Mouse (Mus musculus) kidney, embryonic 14.5 days (tissue): Measurements from ENCODE around the gene Cntn2. TPM values are rescaled to one million over a fixed set of nuclear protein-coding genes. Genes with fewer than 3 reads are reported as not detected.

Experiments used
- ATAC-seq: fragments of 200-750 bp; cut with Nextera tagmentation; 2 replicates; pipeline ENCODE4 v1.8.0; 2017; ENCODE audit warnings: moderate number of reproducible peaks, mild to moderate bottlenecking, moderate TSS enrichment, moderate library complexity; ENCODE audit not compliant: low FRiP score, low TSS enrichment
- H3K27ac ChIP-seq: fragments of 300-500 bp; sonication (generic); 2 replicates; pipeline ENCODE4 v1.5.1; 2014; ENCODE audit warnings: low read depth, mild to moderate bottlenecking, low read length, moderate library complexity, mixed read lengths
- H3K27me3 ChIP-seq: fragments of 300-500 bp; sonication (generic); 2 replicates; pipeline ENCODE4 v1.6.1; 2014; ENCODE audit warnings: mild to moderate bottlenecking, low read length; ENCODE audit not compliant: control insufficient read depth, insufficient read depth
- H3K36me3 ChIP-seq: fragments of 300-500 bp; sonication (generic); 2 replicates; pipeline ENCODE4 v1.6.1; 2014; ENCODE audit warnings: low read length, mixed read lengths; ENCODE audit not compliant: control insufficient read depth, insufficient read depth
- H3K4me1 ChIP-seq: fragments of 300-500 bp; sonication (generic); 2 replicates; pipeline ENCODE4 v1.6.1; 2014; ENCODE audit warnings: low read length, mixed read lengths; ENCODE audit not compliant: control insufficient read depth, insufficient read depth
- H3K4me2 ChIP-seq: fragments of 300-500 bp; sonication (generic); replicated peaks from 2 replicates; pipeline ENCODE4 v1.6.1; 2014; ENCODE audit warnings: low read depth, mild to moderate bottlenecking, low read length
- H3K4me3 ChIP-seq: fragments of 300-500 bp; sonication (generic); 2 replicates; pipeline ENCODE4 v1.5.1; 2014; ENCODE audit warnings: mild to moderate bottlenecking, low read length
- H3K9ac ChIP-seq: fragments of 300-500 bp; sonication (generic); 2 replicates; pipeline ENCODE4 v1.6.1; 2014; ENCODE audit warnings: low read depth, mild to moderate bottlenecking, low read length, moderate library complexity
- H3K9me3 ChIP-seq: fragments of 300-500 bp; sonication (generic); 2 replicates; pipeline ENCODE4 v1.6.1; 2016; ENCODE audit warnings: low read length; ENCODE audit not compliant: control insufficient read depth
- WGBS: fragments of 180-500 bp; shearing (Covaris S2); extraction: QIAGEN DNeasy Blood & Tissue Kit; methylation state at CpG from one replicate; pipeline ENCODE4 v1.1.7; 2014; 5-methylcytosine and 5-hydroxymethylcytosine counted together
- polyA plus RNA-seq: library from polyadenylated mRNA; unstranded; fragments of >200 nt; fragmentation: Nextera tagmentation; extraction: Ambion mirVana; gene quantifications from 2 replicates; pipeline ENCODE4 v1.2.1, GENCODE M21; 2014

Gene Cntn2
- polyA plus RNA-seq, 1 experiment from 2014 or later, result 0.32 TPM

DNA sequence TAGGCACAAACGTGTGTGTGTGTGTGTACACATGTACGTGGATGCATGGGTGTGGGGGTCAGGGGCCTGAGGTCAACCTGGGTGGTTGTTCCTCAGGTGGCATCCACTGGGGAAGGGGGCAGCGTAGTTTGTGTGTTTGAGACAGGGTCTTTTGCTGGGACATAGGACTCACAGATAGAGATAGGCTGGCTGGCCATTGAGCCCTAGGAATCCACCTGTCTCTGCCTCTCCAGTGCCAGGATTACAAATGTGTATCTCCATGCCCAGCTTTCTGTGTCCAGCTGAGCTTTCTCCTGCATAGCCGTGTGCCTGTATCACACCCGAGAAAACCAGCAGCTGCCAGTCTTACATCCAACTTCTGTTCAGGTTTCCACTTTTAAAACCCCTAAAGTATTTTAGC is 33.3 kb downstream of the Cntn2 start:
- Histone ChIP-seq H3K4me2 (no peak overlapping the region), H3K27me3 (no peaks in the 10 kb centered on the region), H3K9me3 (no peaks in the 10 kb centered on the region), H3K27ac (no peak overlapping the region), H3K4me1 (no peaks in the 10 kb centered on the region), H3K36me3 (peaks cover 30% of the 10 kb centered on the region), H3K9ac (no peak overlapping the region), H3K4me3 (no peak overlapping the region)
- no peak for ATAC-seq
- WGBS, result 83% methylated on average over 5 of the region's 5 CpGs

DNA sequence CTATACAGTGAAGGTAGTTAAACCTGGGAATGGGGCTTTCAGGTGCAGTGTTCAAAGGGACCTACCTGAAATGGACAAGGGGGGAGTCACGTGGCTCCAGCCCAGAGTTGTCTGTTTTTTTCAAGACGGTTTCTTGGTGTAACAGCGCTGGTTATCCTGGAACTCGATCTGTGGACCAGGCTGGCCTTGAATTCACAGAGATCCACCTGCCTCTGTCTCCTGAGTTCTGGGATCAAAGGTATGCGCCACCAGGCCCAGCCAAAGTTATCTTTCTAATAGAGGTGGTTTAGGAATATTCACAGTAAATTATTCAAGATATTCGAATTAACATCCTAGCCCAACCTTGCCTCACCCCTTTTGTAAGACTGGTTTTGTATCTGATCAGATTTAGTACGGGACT is 36.4 kb downstream of the Cntn2 start:
- no peak for ATAC-seq
- WGBS, result 93% methylated on average over 7 of the region's 7 CpGs
- Histone ChIP-seq H3K9me3 (no peaks in the 10 kb centered on the region), H3K27me3 (no peaks in the 10 kb centered on the region), H3K27ac (no peak overlapping the region), H3K4me3 (no peak overlapping the region), H3K9ac (no peak overlapping the region), H3K4me2 (no peak overlapping the region), H3K36me3 (peaks cover 58% of the 10 kb centered on the region), H3K4me1 (no peaks in the 10 kb centered on the region)

GRCm38 (mm10) chr1:132506058-132506457 is 37.0 kb downstream of the Cntn2 start, which contains the start of gene Tmem81:
Gene Tmem81 (plus strand): TSS chr1:132506230.
- Histone ChIP-seq H3K9me3 (no peaks in the 10 kb centered on the region), H3K4me2 (no peak within 1 kb of the TSS), H3K27me3 (no peaks in the 10 kb centered on the region), H3K4me1 (no peaks in the 10 kb centered on the region), H3K4me3 (no peak within 1 kb of the TSS), H3K36me3 (peaks cover 63% of the 10 kb centered on the region), H3K9ac (no peak within 1 kb of the TSS), H3K27ac (no peak within 1 kb of the TSS)
- 92% methylated on average over 7 of the region's 7 CpGs for WGBS
- ATAC-seq, result no peak

- Histone ChIP-seq H3K9ac (no peak overlapping the region), H3K4me3 (no peak overlapping the region), H3K4me2 (no peak overlapping the region), H3K27me3 (no peaks in the 10 kb centered on the region), H3K9me3 (no peaks in the 10 kb centered on the region), H3K4me1 (no peaks in the 10 kb centered on the region), H3K27ac (no peak overlapping the region), H3K36me3 (peaks cover 70% of the 10 kb centered on the region)
- WGBS, result 91% methylated on average over 5 of the region's 5 CpGs
- ATAC-seq, result no peak
These were observed 37.9 kb downstream of the Cntn2 start for GRCm38 (mm10) chr1:132505155-132505554.

DNA sequence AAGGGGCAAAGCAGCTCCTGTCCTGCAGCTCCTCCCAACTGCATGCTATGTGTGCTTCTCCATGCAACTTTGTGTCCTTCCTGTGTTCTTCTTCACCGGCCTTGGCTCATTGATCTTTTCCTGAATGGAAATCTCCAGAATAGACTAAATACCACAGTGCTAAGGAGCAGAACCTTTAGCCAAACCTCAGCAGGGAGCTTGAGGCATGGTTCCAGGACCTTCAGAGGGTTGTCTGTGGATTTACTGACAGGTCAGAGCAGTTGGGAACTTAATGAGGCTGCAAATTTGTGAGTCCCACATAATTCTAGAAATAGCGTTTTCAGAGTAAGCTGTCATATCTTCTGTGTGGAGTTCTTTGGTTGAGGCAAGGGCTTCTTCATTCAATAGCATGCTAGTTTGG is 42.5 kb downstream of the Cntn2 start:
- H3K9me3 ChIP-seq, result no peaks in the 10 kb centered on the region
- ATAC-seq, result no peak
- peaks cover 90% of the 10 kb centered on the region for H3K36me3 ChIP-seq
- no peaks in the 10 kb centered on the region for H3K4me1 ChIP-seq
- no peaks in the 10 kb centered on the region for H3K27me3 ChIP-seq
- WGBS, result 91% methylated on average over 2 of the region's 2 CpGs
- H3K9ac ChIP-seq, result no peak overlapping the region
- H3K4me3 ChIP-seq, result no peak overlapping the region
- no peak overlapping the region for H3K27ac ChIP-seq
- H3K4me2 ChIP-seq, result no peak overlapping the region

- no peak overlapping the region for H3K4me2 ChIP-seq
- H3K4me3 ChIP-seq, result no peak overlapping the region
- no peak for ATAC-seq
- no peak overlapping the region for H3K9ac ChIP-seq
- peaks cover 25% of the 10 kb centered on the region for H3K36me3 ChIP-seq
- peaks cover 3% of the 10 kb centered on the region for H3K4me1 ChIP-seq
- H3K27me3 ChIP-seq, result no peaks in the 10 kb centered on the region
- no peak overlapping the region for H3K27ac ChIP-seq
- no peaks in the 10 kb centered on the region for H3K9me3 ChIP-seq
- WGBS, result 88% methylated on average over 6 of the region's 6 CpGs
These were observed 59.3 kb downstream of the Cntn2 start for GRCm38 (mm10) chr1:132483759-132484158.

DNA sequence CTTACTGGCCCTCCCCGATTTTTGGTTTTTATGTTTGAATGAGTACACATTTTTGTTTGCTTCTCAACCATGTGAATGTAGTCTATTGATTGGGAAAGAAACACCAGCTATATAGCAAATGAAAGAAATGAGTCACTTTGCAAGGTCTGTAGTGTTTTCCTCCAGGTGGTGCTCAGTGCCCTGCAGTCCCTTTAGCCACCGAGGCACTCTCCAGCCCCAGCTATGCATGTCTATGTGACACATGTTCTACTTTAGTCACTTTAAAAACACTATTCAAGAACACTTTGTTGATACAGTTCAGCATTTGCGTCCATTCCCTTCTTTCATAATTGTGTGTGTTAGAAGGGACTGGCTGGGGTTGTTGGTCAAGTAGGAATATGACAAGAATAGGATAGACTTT is 59.8 kb downstream of the Cntn2 start:
- no peak overlapping the region for H3K27ac ChIP-seq
- no peaks in the 10 kb centered on the region for H3K9me3 ChIP-seq
- H3K4me2 ChIP-seq, result no peak overlapping the region
- ATAC-seq, result no peak
- no peaks in the 10 kb centered on the region for H3K27me3 ChIP-seq
- no peak overlapping the region for H3K9ac ChIP-seq
- peaks cover 20% of the 10 kb centered on the region for H3K36me3 ChIP-seq
- WGBS, result 91% methylated on average over 3 of the region's 3 CpGs
- H3K4me3 ChIP-seq, result no peak overlapping the region
- peaks cover 7% of the 10 kb centered on the region for H3K4me1 ChIP-seq

DNA sequence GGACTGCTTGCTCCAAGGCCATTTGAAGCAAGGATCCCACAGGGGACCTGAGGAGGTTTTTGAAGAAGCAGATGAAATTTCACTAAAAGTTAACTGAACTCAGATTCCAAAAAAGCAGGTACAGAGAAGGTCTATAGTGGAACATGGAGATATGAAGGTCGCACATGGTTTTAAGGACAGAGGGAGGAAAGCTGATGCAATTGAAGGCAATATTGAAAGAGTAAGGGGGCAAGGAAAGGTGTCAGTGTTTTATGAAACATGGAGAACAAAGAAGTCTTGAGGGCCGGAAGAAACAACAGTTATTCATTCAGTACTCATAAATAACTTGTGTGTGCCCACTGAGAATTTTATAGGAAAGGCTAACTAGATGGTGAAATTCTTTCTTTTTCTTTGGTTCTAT is 61.4 kb downstream of the Cntn2 start:
- H3K27me3 ChIP-seq, result no peaks in the 10 kb centered on the region
- H3K9me3 ChIP-seq, result no peaks in the 10 kb centered on the region
- H3K27ac ChIP-seq, result no peak overlapping the region
- WGBS, result 89% methylated on average over 2 of the region's 2 CpGs
- no peak overlapping the region for H3K4me3 ChIP-seq
- H3K9ac ChIP-seq, result no peak overlapping the region
- no peak for ATAC-seq
- H3K36me3 ChIP-seq, result peaks cover 13% of the 10 kb centered on the region
- peaks cover 12% of the 10 kb centered on the region for H3K4me1 ChIP-seq
- no peak overlapping the region for H3K4me2 ChIP-seq

DNA sequence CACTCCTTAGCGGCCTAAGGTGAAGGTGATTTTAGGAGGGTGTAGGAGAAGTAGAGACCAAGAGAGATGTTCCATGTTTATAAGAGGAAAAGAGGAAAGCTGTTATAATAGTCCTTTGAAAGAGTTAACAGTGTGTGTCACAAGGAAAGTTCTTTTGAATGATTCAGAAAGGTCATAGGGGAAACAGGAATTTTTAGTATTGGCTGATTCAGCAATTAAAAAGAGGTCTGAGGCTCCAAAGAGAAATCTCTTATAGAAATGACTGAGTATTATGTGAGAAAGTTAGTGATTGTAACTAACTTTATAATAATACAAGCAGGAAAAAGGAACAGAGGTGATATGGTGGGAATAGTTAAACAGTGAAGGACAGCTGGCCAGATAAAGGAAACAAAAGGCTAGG is 63.6 kb downstream of the Cntn2 start:
- 88% methylated on average over 1 of the region's 1 CpGs for WGBS
- Histone ChIP-seq H3K4me1 (peaks cover 12% of the 10 kb centered on the region), H3K27ac (no peak overlapping the region), H3K9me3 (no peaks in the 10 kb centered on the region), H3K36me3 (no peaks in the 10 kb centered on the region), H3K4me3 (no peak overlapping the region), H3K9ac (no peak overlapping the region), H3K4me2 (no peak overlapping the region), H3K27me3 (no peaks in the 10 kb centered on the region)
- no peak for ATAC-seq
